Mouse (Mus musculus): ENCODE results near the gene Veph1.

The Veph1 gene

DNA sequence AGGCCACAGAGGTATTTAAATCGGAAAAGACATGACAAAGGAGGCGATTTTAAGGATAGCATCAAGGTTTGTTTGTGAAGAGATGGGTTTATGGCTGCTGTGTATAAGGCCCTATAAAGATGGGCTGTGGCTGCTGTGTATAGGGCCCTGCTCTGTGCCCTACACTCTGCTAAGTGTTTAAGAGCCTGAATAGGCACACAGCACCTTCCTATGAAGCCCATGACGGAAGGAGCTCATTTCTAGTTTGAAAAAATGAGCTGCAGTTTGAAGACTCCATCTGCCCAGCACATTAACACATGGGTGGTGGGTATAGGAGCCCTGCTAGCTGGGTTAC is 194.1 kb downstream of the Veph1 start:
- no peak for DNase-seq (ENCODE audit: low read depth, low spot score)

DNA sequence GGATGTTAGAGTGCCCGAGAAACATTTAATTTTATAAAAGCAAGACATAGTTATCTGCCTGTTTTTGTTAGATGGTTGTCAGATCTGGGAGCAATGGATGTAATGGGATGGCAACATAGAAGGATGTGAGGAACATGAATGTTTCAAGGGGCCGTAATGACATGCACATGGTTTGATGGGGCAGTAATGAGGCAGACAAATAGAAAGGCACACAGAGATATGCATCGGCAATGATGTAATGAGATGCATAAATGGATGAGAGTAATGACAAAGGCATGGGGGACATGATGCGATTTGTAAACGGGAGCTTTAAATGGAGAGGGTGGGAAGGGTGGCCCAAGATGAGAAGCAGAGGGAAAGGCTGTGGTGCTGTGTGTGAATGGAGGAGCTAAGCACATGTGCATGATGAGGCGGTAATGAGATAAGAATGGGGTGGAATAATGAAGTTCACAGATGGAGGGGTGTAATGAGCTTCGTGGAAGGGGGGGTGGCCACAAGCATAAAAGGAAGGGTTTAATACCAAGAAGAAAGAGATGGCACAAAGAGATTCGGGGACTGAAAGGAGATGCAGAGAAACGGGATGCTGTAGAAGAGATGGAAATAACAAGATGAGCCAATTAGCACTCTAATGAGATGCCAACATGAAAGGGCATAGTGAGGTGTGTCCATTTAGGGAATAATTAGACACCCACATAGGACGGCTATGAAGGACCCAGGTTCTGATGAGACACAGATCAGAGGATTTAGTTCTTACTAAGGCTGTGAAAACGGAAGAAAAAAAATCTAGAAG is 194.6 kb downstream of the Veph1 start:
- no peak for DNase-seq (ENCODE audit: low read depth, low spot score)

DNA sequence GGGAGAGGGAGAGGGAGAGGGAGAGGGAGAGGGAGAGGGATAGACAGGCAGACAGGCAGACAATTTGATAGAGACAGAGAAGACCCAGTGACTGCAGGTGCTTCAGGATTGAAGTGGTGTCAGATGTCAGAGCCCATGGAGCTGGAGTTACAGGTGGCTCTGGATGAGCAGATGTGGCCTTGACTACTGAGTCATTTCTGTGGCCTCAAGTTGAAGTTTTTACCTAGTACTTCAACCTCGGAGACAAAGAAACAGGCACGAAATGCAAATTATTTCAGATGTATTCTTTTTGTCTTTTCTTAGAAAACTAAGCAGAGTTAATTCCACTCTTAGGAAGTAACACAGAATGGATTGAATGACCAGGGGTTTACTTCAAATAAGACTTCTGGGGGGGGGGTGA is 195.6 kb downstream of the Veph1 start:
- no peak for DNase-seq (ENCODE audit: low read depth, low spot score)

DNA sequence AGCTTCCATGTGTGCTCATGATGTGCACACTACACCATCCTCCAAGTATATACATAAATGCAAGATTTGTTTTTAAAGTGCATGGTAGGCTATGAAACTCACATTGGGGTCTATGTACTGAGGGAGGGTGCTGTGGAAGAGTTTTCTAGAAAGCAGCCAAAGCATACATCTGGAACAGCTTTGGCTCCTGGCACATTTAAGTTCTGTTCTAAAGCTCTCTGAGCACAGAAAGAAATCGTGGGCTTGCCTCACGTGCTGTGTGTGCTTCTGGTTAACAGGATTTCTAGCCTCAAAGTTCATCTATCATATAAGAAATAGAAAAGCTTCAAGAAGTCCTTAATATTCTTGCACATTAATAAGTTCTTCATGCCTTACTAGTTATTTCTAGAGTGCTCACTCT is 204.9 kb downstream of the Veph1 start:
- no peak for DNase-seq (ENCODE audit: low read depth, low spot score)

DNA sequence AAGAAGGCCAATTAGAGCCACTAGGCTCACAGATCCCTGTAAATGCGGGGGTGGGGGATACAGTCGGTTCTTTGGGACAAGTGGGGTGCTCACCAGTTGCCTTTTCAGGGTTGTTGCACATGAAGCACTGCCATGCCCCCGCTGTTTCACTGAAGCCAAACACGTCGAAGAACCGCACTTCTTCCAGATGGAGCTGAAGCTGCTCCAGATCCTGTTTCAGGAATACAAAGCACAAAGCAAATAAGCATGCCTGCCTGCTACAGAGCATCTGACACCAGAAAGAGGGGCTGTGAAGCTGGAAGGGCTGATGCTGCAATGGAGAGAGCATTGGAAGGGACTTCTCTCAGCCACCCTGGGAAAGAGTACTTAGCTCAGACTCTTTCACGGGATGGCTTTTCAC is 209.0 kb downstream of the Veph1 start:
- peak; percentile 33 for DNase-seq (ENCODE audit: low read depth, low spot score)

DNA sequence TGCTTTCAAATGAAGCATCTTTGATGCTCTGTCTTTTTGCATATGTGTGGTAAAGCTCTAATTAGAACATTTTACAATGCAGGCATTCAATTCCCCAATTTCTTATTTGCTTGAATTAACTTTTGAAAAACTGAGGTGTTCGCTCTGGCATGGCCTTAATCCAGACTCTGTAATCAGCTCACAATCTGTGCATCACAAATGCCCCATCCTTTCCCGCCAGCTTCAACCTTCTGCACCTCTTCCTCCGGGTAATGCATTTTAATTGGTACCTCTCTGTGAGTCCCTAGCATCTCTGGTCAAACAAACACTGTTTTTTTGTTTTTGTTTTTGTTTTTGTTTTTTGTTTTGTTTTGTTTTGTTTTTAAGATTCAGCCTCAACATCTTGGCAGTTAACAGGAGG is 212.8 kb downstream of the Veph1 start:
- DNase-seq (ENCODE audit: low read depth, low spot score): no peak

DNA sequence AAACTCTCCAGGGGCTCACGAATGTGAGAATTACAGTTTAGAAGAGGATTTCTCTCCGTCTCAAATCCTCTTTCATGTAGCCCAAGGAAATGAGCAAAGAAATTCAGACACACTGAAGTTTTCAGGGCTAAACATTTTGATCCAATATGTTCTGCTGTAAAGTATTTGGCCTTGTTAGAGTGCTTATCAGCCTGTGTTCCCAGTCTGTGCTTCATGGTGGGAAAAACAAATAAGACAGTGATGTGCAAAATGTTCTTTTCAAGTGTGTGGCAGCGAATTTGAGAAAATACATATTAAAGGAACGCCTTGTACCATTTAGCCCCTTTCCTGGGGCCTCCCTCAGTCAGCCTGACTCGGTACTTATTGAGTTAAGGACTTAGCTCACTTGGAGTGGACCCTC is 213.2 kb downstream of the Veph1 start:
- no peak for DNase-seq (ENCODE audit: low read depth, low spot score)

DNA sequence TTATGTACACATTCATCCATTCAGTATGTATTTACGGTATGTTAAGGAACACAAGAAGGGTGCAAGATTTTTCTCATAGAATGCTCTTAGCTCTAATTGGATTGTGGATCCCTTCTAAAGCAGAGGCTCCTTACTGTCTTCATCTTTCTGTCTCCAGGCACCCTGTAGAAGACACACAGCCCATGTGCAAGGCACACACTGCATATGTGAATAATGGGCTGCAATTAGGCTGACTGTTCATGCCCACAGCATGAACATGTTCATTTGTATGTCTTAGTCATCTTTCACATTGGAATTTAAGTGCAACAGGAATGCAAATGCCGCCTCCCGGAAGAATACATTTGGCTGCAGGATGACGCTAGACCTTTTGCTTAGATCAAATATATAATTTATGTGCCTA is 213.7 kb downstream of the Veph1 start:
- DNase-seq (ENCODE audit: low read depth, low spot score): no peak

DNA sequence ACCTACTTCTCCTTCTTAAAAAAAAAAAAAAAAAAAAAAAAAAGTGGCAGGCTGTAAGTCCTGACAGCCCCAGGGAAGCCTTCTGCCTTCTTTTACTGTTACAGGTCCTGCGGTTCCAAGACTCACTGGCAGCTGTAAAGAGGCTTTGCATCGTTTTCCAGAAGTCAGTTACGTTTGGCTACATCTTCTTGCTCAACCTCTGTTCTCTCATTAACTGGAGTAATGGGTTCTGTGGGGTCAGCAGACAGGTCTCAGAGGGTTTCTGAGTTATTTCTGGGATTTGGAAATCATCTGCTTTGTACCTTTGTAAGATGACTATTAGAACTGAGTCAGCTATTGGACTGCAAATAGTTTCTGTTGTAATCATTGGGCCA is 215.3 kb downstream of the Veph1 start:
- peak; percentile 83 for DNase-seq (ENCODE audit: low read depth, low spot score)

DNA sequence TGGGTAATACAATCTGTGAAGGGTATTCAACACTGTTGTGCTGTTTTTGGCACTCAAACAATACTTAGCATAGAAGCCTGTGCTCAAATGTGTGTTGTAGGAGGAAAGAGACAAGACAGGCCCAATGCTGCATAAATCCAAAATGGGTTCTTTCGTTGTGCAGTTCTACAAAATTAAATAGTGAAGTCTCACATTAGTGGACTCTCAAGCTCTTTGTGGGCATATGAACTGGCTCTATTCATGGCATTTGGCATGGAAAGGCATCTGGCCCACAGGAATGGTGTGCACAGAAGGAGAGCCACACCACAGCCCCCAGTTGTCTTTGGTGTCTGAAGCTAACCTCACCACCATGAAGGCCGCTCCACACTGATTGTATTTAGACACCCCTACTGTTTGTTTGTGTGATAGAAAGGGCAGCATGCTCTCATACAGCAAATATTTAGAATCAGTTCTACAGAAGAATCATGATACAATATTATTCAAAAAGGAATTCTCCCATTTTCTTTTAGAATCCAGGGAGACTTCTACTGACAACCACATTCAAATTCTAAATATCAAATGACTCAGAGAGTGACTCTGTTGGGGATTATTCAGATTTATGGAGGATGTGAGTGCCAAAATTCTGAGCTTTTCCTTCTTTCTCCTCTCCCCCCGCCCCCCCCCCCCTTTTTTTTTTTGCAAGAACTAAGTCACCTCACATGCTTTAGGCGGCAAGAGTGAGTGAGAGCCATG is 215.8 kb downstream of the Veph1 start:
- peak; percentile 69 for DNase-seq (ENCODE audit: low read depth, low spot score)

DNA sequence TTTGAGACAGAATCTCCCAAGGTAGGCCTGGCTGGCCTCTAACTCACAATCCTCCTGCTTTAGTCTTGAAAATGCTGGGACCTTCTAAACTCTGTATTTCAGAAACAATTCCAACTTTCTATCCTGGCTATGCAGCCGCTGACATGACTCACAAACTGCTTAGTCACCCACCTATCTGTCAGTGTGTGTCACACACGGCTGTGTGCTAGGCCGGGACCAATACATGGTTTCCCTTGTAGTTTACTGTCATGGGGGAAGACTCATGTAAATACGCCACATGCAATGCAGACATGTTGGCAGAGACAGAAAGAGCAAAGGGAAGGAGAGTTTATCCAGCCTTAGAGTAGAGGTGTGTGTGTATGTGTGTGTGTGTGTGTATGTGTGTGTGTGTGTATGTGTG is 216.8 kb downstream of the Veph1 start:
- peak; percentile 88 for DNase-seq (ENCODE audit: low read depth, low spot score)

DNA sequence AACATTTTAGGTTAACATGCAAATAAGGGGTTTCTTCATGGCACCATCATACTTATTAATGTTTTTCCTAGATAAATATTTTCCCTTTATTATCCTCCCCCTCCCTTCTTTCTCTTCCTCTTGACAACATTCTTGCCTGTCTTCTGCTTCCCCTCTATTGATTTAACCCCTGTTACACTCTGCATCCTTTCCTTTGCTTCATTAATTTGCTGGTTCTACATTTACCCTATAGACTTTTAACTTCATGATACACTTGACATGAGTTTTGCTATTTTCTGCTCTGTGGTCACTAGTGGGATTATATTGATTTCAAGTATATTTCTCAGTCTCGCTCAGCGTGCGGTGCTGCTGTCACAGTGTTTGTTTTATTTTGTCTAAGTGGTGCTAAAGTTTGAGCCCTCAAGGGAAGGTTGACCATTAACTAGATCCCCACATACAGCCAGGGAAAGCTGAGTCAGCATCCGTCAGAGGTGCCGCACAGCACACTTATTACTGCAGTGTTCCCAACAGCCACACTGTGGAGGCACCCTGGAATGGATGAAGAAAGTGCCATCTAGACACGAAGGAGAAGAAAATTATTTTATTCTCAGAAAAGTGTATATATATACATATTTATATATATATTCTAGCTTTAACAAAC is 217.6 kb downstream of the Veph1 start:
- peak; percentile 40 for DNase-seq (ENCODE audit: low read depth, low spot score)

DNA sequence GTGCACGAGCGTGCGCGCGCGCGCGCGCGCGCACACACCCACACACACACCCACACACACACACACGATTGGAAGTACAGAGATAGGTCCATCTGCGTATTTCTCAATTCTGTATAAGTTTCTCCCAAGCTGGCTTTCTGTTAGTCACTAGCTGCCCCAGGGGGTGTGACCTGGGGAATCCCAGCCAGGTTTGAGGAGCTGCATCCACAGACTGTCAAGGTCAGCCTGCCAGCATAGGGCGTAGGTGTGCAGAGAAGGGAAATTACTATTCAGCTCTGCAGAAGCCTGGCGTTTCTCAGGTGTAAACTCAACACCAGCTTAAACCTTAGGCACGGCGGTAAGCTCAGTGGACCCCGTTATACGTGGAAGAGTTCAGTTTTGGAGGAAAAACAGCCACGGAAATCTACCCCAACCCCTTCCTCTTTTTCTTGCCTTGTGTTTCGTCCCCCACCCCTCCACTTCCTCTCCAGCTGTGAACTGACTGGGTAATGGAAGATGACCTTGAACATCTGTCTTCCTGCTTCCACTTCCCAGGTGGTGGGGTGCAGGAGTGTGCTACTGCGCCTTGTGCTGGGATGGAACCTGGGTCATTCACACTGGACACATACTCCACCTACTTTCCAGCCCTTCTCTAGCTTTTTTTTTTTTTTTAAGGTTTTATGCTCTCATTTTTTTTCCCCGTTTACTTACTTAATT is 218.5 kb downstream of the Veph1 start:
- DNase-seq (ENCODE audit: low read depth, low spot score): peak; percentile 7

DNA sequence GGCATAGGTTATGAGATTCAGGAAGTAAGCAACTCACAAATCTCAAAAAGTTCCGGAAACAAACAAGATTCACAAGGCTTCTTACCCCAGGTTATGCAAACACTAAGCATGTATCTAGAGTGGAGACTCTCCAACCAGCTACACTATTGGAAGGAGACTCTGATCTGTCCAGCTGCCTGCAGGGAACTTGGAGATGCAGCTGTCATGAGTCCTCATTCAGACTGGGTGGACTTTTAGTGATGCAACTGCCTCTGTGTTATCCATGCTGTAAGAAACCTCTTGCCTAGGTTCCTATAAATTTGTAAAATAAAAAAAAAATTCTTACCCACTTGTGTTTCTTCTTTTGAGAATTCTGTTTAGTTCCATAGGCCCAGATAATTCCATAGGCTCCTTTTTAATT is 226.4 kb downstream of the Veph1 start:
- DNase-seq (ENCODE audit: low read depth, low spot score): no peak

DNA sequence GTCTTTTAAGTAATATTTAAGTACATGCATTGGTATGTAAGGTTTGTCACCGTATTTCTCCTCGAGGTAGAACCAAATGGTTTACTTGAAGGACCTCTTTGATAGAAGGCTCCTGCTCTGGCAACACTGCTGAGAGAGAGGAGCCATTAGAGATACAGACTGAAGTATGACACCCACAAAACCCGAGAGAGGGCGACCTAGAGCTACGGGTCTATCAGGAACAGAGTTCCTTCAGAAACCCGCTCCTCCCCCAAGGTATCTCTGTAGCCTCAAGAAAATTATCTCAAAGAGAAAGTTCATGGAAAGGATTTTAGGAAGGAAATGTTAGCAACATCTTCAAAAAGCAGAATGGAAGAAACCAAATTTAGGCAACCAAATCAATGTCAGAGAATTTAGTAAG is 232.8 kb downstream of the Veph1 start:
- peak; percentile 77 for DNase-seq (ENCODE audit: low read depth, low spot score)

DNA sequence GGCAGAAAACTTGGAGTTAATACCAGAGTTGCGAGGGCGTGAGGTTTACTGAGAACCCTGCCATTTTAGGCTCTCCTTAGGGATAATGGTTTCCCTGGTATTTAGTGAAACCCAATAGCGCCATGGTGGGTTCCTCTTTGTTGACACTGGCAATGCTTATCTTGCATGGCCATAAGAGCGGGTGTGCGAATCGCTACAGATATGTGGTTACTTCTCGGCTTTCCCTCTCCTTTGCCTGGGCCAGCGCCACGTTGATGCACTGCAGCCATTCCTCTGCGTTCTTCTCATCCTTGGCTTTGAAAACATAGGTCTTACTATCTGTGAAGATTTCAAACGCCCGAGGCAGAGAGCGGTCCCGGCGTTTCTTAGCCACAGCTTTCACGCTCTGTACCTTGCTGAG is 239.7 kb downstream of the Veph1 start:
- DNase-seq (ENCODE audit: low read depth, low spot score): no peak

DNA sequence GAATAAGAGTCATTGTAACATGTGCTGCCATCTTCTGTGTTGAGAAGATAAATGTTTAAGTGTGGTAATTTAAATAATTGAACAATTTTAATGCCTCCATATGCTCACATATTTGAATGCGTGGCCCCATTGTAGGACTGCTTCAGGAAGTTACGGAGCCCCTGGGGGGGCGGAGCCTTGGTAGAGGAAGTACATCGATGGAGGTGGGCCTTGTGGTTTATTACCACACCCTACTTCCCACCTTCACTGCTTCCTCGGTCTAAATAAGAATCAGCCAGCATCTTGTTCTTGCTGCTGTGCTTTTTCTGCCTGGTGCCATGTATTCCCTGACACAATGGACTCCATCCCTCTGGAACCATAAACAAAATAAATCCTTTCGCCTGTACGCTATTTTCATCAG is 241.0 kb downstream of the Veph1 start:
- no peak for DNase-seq (ENCODE audit: low read depth, low spot score)

DNA sequence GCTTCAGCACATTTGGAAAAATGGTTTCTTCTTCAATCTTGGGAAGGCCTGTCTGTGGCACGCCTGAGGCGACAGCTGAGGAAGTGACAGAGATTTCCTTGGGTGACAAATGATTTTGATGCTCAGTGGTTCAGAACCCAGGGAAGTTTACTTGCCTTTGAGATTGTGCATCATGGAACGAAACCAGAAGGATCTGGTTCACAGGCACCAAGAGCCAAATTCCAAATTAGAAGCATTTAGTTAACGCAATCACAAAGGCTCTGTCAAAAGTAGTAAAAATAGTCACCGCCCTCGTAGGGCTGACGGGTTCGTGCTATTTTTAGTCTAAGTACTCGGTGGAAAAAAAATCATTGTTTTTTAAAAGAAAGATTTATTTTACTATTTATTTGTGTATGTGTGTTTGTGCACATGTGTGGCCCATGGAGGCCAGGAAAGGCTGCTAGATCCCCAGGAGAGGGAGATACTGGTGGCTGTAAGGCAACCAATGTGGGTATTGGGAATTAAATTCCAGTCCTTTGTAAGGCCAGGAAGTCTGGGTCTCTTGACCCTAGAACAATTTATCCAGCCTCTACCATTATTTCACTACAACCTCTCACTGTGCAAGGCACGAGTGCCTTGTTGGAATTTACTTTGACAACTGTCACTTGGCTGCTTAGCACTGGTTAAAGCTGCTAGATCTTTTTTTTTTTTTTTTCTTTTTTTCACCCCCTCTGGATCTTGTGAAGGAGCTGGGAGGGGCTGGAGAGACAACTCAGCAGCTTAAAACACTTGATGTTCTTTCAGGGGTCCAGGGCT is 246.3 kb downstream of the Veph1 start:
- DNase-seq (ENCODE audit: low read depth, low spot score): no peak

DNA sequence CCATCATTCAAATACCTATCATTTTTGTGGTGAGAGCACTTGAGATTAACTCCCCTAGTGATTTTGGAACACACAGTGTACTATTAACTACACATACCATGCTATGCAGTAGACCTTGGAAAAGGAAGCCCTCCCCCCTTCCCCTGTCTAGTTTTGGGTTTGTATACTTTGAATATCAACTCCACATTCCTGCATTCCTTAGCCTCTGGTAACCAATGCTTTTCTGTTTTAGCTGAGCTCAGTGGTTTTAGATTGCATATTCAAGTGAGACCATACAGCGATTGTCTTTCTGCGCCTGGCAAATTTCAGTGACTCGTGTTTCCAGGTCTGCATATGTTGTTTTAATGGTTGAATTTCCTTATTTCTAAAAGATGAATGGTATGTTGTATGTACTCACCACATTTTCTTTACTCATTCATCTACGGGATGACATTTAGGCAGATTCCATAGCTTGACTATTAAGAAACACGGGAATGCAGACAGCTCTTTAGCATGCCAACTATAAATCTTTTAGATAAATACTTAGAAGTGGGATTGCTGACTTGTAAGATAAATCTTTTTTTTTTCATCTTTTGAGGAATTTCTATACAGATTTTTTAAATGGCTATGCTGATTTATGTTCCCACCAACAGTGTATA is 255.7 kb downstream of the Veph1 start:
- DNase-seq (ENCODE audit: low read depth, low spot score): peak; percentile 70

DNA sequence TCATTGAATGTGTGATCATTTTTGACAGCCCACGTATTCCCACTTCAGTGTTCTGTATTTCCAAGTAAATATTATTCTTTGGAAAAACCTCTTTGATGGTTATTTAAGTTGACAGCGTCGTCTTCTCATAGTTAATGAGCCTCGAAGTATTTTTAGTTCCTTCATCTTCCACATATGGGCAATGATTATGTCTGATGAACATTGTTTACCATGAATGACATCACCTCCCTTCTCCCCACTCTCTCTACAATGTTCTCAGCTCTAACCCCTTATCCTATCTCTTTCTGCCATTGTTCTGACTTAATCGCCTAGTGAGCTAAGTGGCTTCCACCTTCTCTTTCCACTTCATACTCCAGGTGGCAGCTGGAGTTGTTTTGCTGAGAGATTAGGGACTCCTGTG is 261.4 kb downstream of the Veph1 start:
- DNase-seq (ENCODE audit: low read depth, low spot score): no peak

DNA sequence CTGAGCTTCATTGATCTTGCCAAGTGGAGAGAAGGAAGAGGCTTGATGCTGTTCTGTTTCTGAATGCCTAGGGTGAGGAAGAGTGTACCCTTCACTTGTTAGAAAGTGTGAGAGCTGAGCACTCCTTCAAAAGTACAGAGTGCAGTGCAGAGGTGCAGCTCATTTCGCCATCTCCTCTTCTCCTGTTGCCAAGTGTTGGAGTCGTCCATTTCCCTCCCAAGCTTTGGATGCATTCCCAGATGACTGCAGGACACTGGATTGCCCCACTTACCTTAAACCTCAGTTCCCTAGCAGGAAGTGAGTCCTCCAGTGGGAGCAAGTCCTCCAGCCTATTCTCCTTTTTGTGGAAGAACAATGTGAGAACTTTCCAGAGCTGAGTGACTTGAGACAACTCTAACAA is 263.3 kb downstream of the Veph1 start:
- DNase-seq (ENCODE audit: low read depth, low spot score): peak; percentile 74
